Mouse (Mus musculus): ENCODE data around the gene Srebf1.
A peak's percentile ranks its signal among the peaks of the same experiment; 100 is the strongest.

Gene Srebf1

GRCm38 (mm10) chr11:60222469-60223236, at the start of gene Srebf1:
Gene Srebf1 (minus strand): TSS chr11:60222581.
- peak; percentile 92 for DNase-seq (ENCODE audit: low spot score)

- DNase-seq (ENCODE audit: low spot score): no peak
These were observed 46.2 kb upstream of the Srebf1 start for GRCm38 (mm10) chr11:60268563-60268962.

- DNase-seq (ENCODE audit: low spot score): no peak
These were observed 43.0 kb upstream of the Srebf1 start for GRCm38 (mm10) chr11:60265271-60265985.

- DNase-seq (ENCODE audit: low spot score): no peak
These were observed 42.3 kb upstream of the Srebf1 start for GRCm38 (mm10) chr11:60264651-60265050.

- DNase-seq (ENCODE audit: low spot score): no peak
These were observed 40.0 kb upstream of the Srebf1 start for GRCm38 (mm10) chr11:60262396-60262795.

- DNase-seq (ENCODE audit: low spot score): no peak
These were observed 38.4 kb upstream of the Srebf1 start for GRCm38 (mm10) chr11:60260743-60261142.

- no peak for DNase-seq (ENCODE audit: low spot score)
These were observed 35.3 kb upstream of the Srebf1 start for GRCm38 (mm10) chr11:60257696-60258095.

- no peak for DNase-seq (ENCODE audit: low spot score)
These were observed 34.3 kb upstream of the Srebf1 start for GRCm38 (mm10) chr11:60256713-60257112.

- no peak for DNase-seq (ENCODE audit: low spot score)
These were observed 33.8 kb upstream of the Srebf1 start for GRCm38 (mm10) chr11:60256176-60256681.

- no peak for DNase-seq (ENCODE audit: low spot score)
These were observed 33.3 kb upstream of the Srebf1 start for GRCm38 (mm10) chr11:60255639-60256038.

- no peak for DNase-seq (ENCODE audit: low spot score)
These were observed 32.8 kb upstream of the Srebf1 start for GRCm38 (mm10) chr11:60255181-60255580.

- DNase-seq (ENCODE audit: low spot score): no peak
These were observed 31.9 kb upstream of the Srebf1 start for GRCm38 (mm10) chr11:60254308-60254707.

- DNase-seq (ENCODE audit: low spot score): no peak
These were observed 31.2 kb upstream of the Srebf1 start for GRCm38 (mm10) chr11:60253546-60253945.

- DNase-seq (ENCODE audit: low spot score): peak; percentile 78
These were observed 28.7 kb upstream of the Srebf1 start for GRCm38 (mm10) chr11:60250971-60251643.

- no peak for DNase-seq (ENCODE audit: low spot score)
These were observed 27.5 kb upstream of the Srebf1 start for GRCm38 (mm10) chr11:60249885-60250284.

- DNase-seq (ENCODE audit: low spot score): peak; percentile 40
These were observed 26.4 kb upstream of the Srebf1 start for GRCm38 (mm10) chr11:60248596-60249404.

GRCm38 (mm10) chr11:60247753-60248550, 25.6 kb upstream of the Srebf1 start:
- DNase-seq (ENCODE audit: low spot score): no peak

- no peak for DNase-seq (ENCODE audit: low spot score)
These were observed 23.7 kb upstream of the Srebf1 start for GRCm38 (mm10) chr11:60246077-60246476.

- no peak for DNase-seq (ENCODE audit: low spot score)
These were observed 22.2 kb upstream of the Srebf1 start for GRCm38 (mm10) chr11:60244503-60245143.

- no peak for DNase-seq (ENCODE audit: low spot score)
These were observed 18.1 kb upstream of the Srebf1 start for GRCm38 (mm10) chr11:60240509-60240908.

All from embryo, embryonic 10 days (tissue).